Mouse (Mus musculus) embryonic facial prominence, embryonic 11.5 days (tissue): ENCODE measurements around the gene Gm9821. TPM values are rescaled to one million over a fixed set of nuclear protein-coding genes. Genes with fewer than 3 reads are reported as not detected.
A peak's percentile ranks its signal among the peaks of the same experiment; 100 is the strongest.

Source experiments
- ATAC-seq: fragments of 200-750 bp; cut with Nextera tagmentation; replicated peaks from 2 replicates; pipeline ENCODE4 v1.8.0; 2017; ENCODE audit warnings: low read depth; ENCODE audit not compliant: insufficient number of reproducible peaks, low FRiP score, low TSS enrichment
- DNase-seq: peaks from one replicate; pipeline ENCODE4 v3.0.0-alpha.2; 2015; ENCODE audit warnings: low spot score
- H3K27ac ChIP-seq: fragments of 300-500 bp; sonication (generic); replicated peaks from 2 replicates; pipeline ENCODE4 v1.5.1; 2014; ENCODE audit warnings: mild to moderate bottlenecking, low read depth, low read length, control low read depth
- H3K27me3 ChIP-seq: fragments of 300-500 bp; sonication (generic); 2 replicates; pipeline ENCODE4 v1.6.1; 2014; ENCODE audit warnings: mild to moderate bottlenecking, low read length, moderate library complexity, mixed read lengths; ENCODE audit not compliant: control insufficient read depth, insufficient read depth
- H3K36me3 ChIP-seq: fragments of 300-500 bp; sonication (generic); replicated peaks from 2 replicates; pipeline ENCODE4 v1.6.1; 2014; ENCODE audit warnings: low read depth, mild to moderate bottlenecking, low read length, moderate library complexity, mixed read lengths; ENCODE audit not compliant: control insufficient read depth, insufficient read depth
- H3K4me1 ChIP-seq: fragments of 300-500 bp; sonication (generic); 2 replicates; pipeline ENCODE4 v1.6.1; 2014; ENCODE audit warnings: low read length, mixed read lengths; ENCODE audit not compliant: control insufficient read depth, insufficient read depth
- H3K4me2 ChIP-seq: fragments of 300-500 bp; sonication (generic); 2 replicates; pipeline ENCODE4 v1.6.1; 2014; ENCODE audit warnings: low read depth, mild to moderate bottlenecking, control low read depth, low read length, moderate library complexity
- H3K4me3 ChIP-seq: fragments of 300-500 bp; sonication (generic); 2 replicates; pipeline ENCODE4 v1.5.1; 2014; ENCODE audit warnings: low read depth, low read length, control low read depth
- H3K9ac ChIP-seq: fragments of 300-500 bp; sonication (generic); replicated peaks from 2 replicates; pipeline ENCODE4 v1.6.1; 2014; ENCODE audit warnings: mild to moderate bottlenecking, control low read depth, low read length
- H3K9me3 ChIP-seq: fragments of 300-500 bp; sonication (generic); replicated peaks from 2 replicates; pipeline ENCODE4 v1.6.1; 2016; ENCODE audit warnings: mild to moderate bottlenecking, low read length, inconsistent platforms, mixed read lengths; ENCODE audit not compliant: control insufficient read depth
- WGBS: fragments of 180-500 bp; shearing (Covaris S2); extraction: QIAGEN DNeasy Blood & Tissue Kit; methylation state at CpG from one replicate; pipeline ENCODE4 v1.1.7; 2014; 5-methylcytosine and 5-hydroxymethylcytosine counted together
- polyA plus RNA-seq: library from polyadenylated mRNA; unstranded; fragments of >200 nt; fragmentation: Nextera tagmentation; extraction: Ambion mirVana; gene quantifications from 2 replicates; pipeline ENCODE4 v1.2.1, GENCODE M21; 2014

Gene Gm9821
- polyA plus RNA-seq, 1 experiment from 2014 or later: not detected

- Histone ChIP-seq H3K9me3 (no peaks in the 10 kb centered on the region), H3K27ac (no peak overlapping the region), H3K4me3 (no peak overlapping the region), H3K9ac (no peak overlapping the region), H3K4me2 (no peak overlapping the region), H3K27me3 (no peaks in the 10 kb centered on the region), H3K4me1 (no peaks in the 10 kb centered on the region; the same call in 1 of the 2 replicates), H3K36me3 (no peaks in the 10 kb centered on the region)
- DNase-seq: no peak
- WGBS: 81% methylated on average over 6 of the region's 6 CpGs
- ATAC-seq: no peak
Measured at GRCm38 (mm10) chr2:91955875-91956274, 10.4 kb downstream of the Gm9821 start.

GRCm38 (mm10) chr2:91957096-91957495 is 11.6 kb downstream of the Gm9821 start:
- H3K4me1 ChIP-seq: peaks cover 4% of the 10 kb centered on the region
- H3K27ac ChIP-seq: no peak overlapping the region
- no peaks in the 10 kb centered on the region for H3K27me3 ChIP-seq
- no peak overlapping the region for H3K9ac ChIP-seq
- no peaks in the 10 kb centered on the region for H3K9me3 ChIP-seq
- H3K4me2 ChIP-seq: no peak overlapping the region
- WGBS: 65% methylated on average over 4 of the region's 4 CpGs
- no peak overlapping the region for H3K4me3 ChIP-seq
- DNase-seq: peak; percentile 36
- peak; percentile 51 for ATAC-seq
- no peaks in the 10 kb centered on the region for H3K36me3 ChIP-seq

- H3K27me3 ChIP-seq: no peaks in the 10 kb centered on the region
- no peak overlapping the region for H3K4me2 ChIP-seq
- no peaks in the 10 kb centered on the region for H3K9me3 ChIP-seq
- WGBS: 84% methylated on average over 8 of the region's 8 CpGs
- DNase-seq (no peak), ATAC-seq (no peak)
- H3K4me1 ChIP-seq: peaks cover 4% of the 10 kb centered on the region
- no peak overlapping the region for H3K4me3 ChIP-seq
- no peak overlapping the region for H3K9ac ChIP-seq
- no peaks in the 10 kb centered on the region for H3K36me3 ChIP-seq
- no peak overlapping the region for H3K27ac ChIP-seq
Measured at GRCm38 (mm10) chr2:91958049-91958448, 12.5 kb downstream of the Gm9821 start.

- Histone ChIP-seq H3K27ac (no peak overlapping the region), H3K9ac (no peak overlapping the region), H3K36me3 (no peaks in the 10 kb centered on the region), H3K27me3 (no peaks in the 10 kb centered on the region), H3K4me2 (no peak overlapping the region), H3K4me3 (no peak overlapping the region), H3K9me3 (no peaks in the 10 kb centered on the region), H3K4me1 (peaks cover 4% of the 10 kb centered on the region)
- 41% methylated on average over 10 of the region's 10 CpGs for WGBS
- no peak for ATAC-seq
- peak; percentile 74 for DNase-seq
Measured at GRCm38 (mm10) chr2:91958701-91959457, 13.4 kb downstream of the Gm9821 start.

GRCm38 (mm10) chr2:91959544-91960410 is 14.3 kb downstream of the Gm9821 start:
- H3K9me3 ChIP-seq: no peaks in the 10 kb centered on the region
- DNase-seq (no peak), ATAC-seq (no peak)
- no peak overlapping the region for H3K27ac ChIP-seq
- H3K4me1 ChIP-seq: peaks cover 4% of the 10 kb centered on the region
- no peak overlapping the region for H3K4me2 ChIP-seq
- no peaks in the 10 kb centered on the region for H3K36me3 ChIP-seq
- H3K4me3 ChIP-seq: no peak overlapping the region
- H3K27me3 ChIP-seq: no peaks in the 10 kb centered on the region
- WGBS: 77% methylated on average over 11 of the region's 11 CpGs
- no peak overlapping the region for H3K9ac ChIP-seq

GRCm38 (mm10) chr2:91960459-91960858 is 15.0 kb downstream of the Gm9821 start:
- Histone ChIP-seq H3K4me3 (no peak overlapping the region), H3K36me3 (no peaks in the 10 kb centered on the region), H3K4me1 (peaks cover 6% of the 10 kb centered on the region), H3K9me3 (no peaks in the 10 kb centered on the region), H3K4me2 (no peak overlapping the region), H3K27ac (no peak overlapping the region), H3K27me3 (no peaks in the 10 kb centered on the region), H3K9ac (no peak overlapping the region)
- ATAC-seq: no peak
- WGBS: 94% methylated on average over 5 of the region's 5 CpGs
- no peak for DNase-seq

GRCm38 (mm10) chr2:91961901-91962761 is 16.6 kb downstream of the Gm9821 start:
- Histone ChIP-seq H3K9me3 (no peaks in the 10 kb centered on the region), H3K27ac (no peak overlapping the region), H3K4me2 (peak overlapping the region; percentile 89), H3K27me3 (no peaks in the 10 kb centered on the region), H3K4me3 (peak overlapping the region; percentile 90), H3K36me3 (no peaks in the 10 kb centered on the region), H3K4me1 (peaks cover 7% of the 10 kb centered on the region), H3K9ac (peak overlapping the region; percentile 84)
- DNase-seq: no peak
- ATAC-seq: no peak
- 61% methylated on average over 4 of the region's 4 CpGs for WGBS
